Mouse (Mus musculus): ENCODE measurements around the gene Rhox7a.
"Not testable (repeated sequence)": the region's sequence is repeated elsewhere in the genome, so short reads cannot be mapped to it uniquely, and the experiment has no call there.

The Rhox7a gene

GRCm38 (mm10) chrX:37831386-37831785 is at the start of gene Rhox7a:
Gene Rhox7a (plus strand): TSS chrX:37831686.
- not testable (repeated sequence) for DNase-seq (ENCODE audit: low read depth in 1 of 2, low spot score in 2 of 2)

GRCm38 (mm10) chrX:37807286-37808080 is 24.0 kb upstream of the Rhox7a start:
- DNase-seq (ENCODE audit: low read depth in 1 of 2, low spot score in 2 of 2) = no peak

- no peak for DNase-seq (ENCODE audit: low read depth in 1 of 2, low spot score in 2 of 2)
Measured at GRCm38 (mm10) chrX:37809396-37809795, 22.1 kb upstream of the Rhox7a start.

GRCm38 (mm10) chrX:37811179-37811578 is 20.3 kb upstream of the Rhox7a start:
- DNase-seq (ENCODE audit: low read depth in 1 of 2, low spot score in 2 of 2) = no peak

GRCm38 (mm10) chrX:37815665-37816064 is 15.8 kb upstream of the Rhox7a start:
- DNase-seq (ENCODE audit: low read depth in 1 of 2, low spot score in 2 of 2) = no peak

GRCm38 (mm10) chrX:37826610-37827009 is 4.9 kb upstream of the Rhox7a start, which contains the start of gene Rhox6:
Gene Rhox6 (plus strand): TSS chrX:37826910.
- not testable (repeated sequence) for DNase-seq (ENCODE audit: low read depth in 1 of 2, low spot score in 2 of 2)

- no peak for DNase-seq (ENCODE audit: low read depth in 1 of 2, low spot score in 2 of 2)
Measured at GRCm38 (mm10) chrX:37871641-37872040, 40.2 kb downstream of the Rhox7a start.

- no peak for DNase-seq (ENCODE audit: low read depth in 1 of 2, low spot score in 2 of 2)
Measured at GRCm38 (mm10) chrX:37878844-37879243, 47.4 kb downstream of the Rhox7a start, which contains the start of gene Rhox8. Gene Rhox8 (minus strand): TSS chrX:37878944.
